Mouse (Mus musculus): ENCODE measurements at regions not wholly inside any gene's neighbourhood (a gene's known extent, or its start where the extent isn't known, plus 50 kb on each side); places are given as distances from the start of the nearest gene placed in this dataset.
"Not testable (repeated sequence)": the region's sequence is repeated elsewhere in the genome, so short reads cannot be mapped to it uniquely, and the experiment has no call there.

- DNase-seq, result not testable (repeated sequence)
Observed at GRCm38 (mm10) chr9:3116311-3116710, 79.6 kb downstream of the Gm10715 start.

- DNase-seq, result no peak
Observed at GRCm38 (mm10) chr9:3161181-3161580, 124.5 kb downstream of the Gm10715 start.

GRCm38 (mm10) chr9:3184343-3184742, 147.7 kb downstream of the Gm10715 start:
- DNase-seq, result no peak

GRCm38 (mm10) chr9:3199151-3200018, 135.6 kb upstream of the Alkbh8 start:
- no peak for DNase-seq

- not testable (repeated sequence) for DNase-seq
Observed at GRCm38 (mm10) chr9:3200019-3200347, 135.0 kb upstream of the Alkbh8 start.

GRCm38 (mm10) chr9:3208120-3208519, 126.8 kb upstream of the Alkbh8 start:
- not testable (repeated sequence) for DNase-seq

- peak; percentile 31 for DNase-seq
Observed at GRCm38 (mm10) chr9:3258396-3259300, 76.3 kb upstream of the Alkbh8 start.

- DNase-seq, result no peak
Observed at GRCm38 (mm10) chr9:3260181-3260580, 74.8 kb upstream of the Alkbh8 start.

- no peak for DNase-seq
Observed at GRCm38 (mm10) chr9:3260860-3261259, 74.1 kb upstream of the Alkbh8 start.

- no peak for DNase-seq
Observed at GRCm38 (mm10) chr9:3264467-3264866, 70.5 kb upstream of the Alkbh8 start.

GRCm38 (mm10) chr9:3280496-3280895, 54.4 kb upstream of the Alkbh8 start:
- not testable (repeated sequence) for DNase-seq

GRCm38 (mm10) chr9:3281906-3282305, 53.0 kb upstream of the Alkbh8 start:
- DNase-seq, result not testable (repeated sequence)

GRCm38 (mm10) chr9:3283381-3283780, 51.6 kb upstream of the Alkbh8 start:
- DNase-seq, result not testable (repeated sequence)

Data from thymus, postnatal 25 days (tissue).